Mouse (Mus musculus) kidney, adult 8-10 months (tissue): ENCODE measurements around the gene Cdh4.
A peak's percentile ranks its signal among the peaks of the same experiment; 100 is the strongest.

Experiments
- DNase-seq, 2 experiments: peaks; one replicate each; pipeline ENCODE4 v3.0.0; 2022

Cdh4 gene

DNA sequence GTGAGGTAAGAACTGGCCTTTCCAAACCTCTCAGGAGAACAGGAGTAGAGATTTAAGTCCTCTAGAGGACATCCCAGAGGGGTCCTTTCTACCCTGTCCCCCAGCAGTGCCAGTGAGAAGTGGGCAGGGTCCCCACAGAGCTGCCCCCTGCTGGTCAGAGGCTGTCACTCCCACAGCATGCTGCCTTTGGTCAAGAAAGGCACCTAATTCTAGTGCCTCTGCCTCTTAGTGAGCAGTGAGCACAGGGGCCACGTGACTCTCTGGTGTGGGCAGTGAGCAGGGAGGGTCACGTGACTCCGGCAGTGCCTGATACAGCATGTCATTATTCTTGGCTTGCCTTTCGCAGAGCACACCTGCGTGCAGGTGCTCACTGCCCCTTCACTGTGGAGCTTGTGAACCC, 431.1 kb downstream of the Cdh4 start:
- peak; percentile 45 to 56 for DNase-seq

DNA sequence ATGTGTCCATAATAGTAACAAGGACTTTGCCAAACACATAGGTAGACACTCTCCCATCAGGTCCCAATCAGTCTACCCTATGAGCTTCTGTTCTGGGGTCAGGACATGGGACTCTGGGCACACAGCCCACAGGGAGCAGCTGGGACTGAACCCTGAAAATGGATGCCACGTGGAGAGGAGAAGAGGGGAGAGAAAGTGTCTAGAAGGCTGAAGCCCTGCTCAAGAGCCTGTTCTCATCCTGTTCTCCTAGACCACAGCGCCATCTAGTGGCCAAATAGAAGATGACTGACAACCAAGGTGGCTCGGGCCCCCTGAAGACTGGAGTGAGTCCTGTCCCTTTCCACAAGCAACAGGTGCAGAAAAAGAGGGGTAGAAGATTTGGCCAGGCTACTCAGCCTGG, 432.9 kb downstream of the Cdh4 start:
- peak; percentile 21 to 57 for DNase-seq

DNA sequence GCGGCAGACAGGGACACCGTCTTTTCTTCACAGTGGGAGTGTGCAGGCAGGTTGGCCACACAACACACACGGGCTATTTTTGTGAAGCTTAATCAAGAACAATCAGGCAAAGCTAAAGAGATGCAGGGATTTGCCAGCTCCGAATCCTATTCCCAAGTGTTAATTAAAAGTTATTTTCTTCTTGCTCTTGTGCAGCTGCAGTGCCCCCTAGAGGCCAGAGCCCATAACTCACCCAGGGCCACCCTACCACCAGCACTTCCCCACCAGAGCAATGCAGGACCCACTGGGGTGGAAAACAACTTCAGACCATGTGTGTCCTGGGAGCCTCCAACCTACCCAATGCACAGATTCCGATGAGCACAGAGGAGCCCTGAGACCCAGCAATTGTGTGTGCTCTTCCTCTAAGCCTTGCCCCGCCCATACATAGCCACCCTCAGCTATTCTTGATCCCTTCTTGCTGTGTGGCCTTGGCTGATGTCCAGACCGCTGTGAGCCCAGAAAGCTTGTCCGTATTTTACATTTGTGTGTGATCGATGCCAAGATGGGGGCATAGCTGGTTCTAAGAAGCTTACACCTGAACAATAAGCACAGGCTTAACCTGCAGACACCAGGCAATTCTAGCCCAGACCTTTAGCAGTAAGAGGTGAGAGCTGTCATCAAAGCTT, 435.5 kb downstream of the Cdh4 start:
- DNase-seq = peak in 1 of 2 experiments; percentile 40

DNA sequence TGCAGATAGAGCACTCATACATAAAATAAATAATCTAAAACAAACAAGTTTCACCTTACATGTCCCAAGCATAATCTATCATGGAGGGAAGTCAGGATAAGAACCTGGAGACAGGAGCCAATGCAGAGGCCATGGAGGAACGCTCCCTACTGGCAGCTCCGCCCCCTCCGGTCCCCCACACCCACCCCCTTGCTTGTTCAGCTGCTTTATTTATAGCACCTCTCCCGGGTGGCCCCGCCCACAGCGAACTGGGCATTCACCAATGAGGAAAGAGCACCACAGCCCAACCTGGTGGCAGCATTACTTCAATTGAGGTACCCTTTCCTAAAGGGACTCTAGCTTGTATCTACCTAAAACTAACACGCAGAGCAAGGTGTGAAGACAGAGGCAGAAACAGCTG, 442.3 kb downstream of the Cdh4 start:
- DNase-seq = no peak

DNA sequence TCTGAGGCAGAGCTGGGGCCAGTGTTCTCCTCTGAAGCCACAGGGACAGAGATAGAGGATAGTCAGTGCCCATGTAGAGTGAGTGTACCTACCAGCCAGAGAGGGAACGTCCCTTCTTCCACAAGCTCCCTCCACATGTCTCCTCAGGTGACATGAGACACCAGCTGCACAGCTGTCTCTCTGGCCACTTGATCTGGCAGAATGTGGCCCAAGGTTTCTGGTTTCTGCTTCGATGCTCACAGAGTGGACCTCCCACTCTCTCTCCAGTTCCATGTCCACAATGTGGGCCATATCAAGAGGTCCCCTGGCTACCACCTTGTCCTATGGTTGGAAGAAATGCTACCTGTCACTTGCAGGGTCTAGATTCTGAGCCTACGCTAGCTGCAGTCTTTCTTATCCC, 448.8 kb downstream of the Cdh4 start:
- no peak for DNase-seq

DNA sequence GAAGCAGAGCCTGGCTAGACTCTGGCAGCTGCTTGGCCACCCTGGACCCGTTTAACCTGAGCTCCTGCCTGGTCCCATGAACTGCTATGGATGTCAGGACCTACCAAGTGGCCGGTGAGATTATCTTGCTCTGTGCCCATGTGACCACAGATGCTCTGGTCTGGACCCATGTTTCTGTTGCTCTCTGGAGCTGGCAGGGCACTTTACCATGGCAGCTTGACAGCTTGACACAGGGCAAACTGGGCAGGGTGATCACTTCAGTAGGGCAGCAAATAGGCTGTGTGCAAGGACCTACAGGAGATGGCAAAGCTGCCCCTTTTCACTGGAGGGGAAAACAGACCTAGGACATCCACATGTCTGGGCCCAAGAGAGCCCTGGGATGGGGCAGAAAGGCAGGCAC, 454.7 kb downstream of the Cdh4 start:
- DNase-seq = no peak

DNA sequence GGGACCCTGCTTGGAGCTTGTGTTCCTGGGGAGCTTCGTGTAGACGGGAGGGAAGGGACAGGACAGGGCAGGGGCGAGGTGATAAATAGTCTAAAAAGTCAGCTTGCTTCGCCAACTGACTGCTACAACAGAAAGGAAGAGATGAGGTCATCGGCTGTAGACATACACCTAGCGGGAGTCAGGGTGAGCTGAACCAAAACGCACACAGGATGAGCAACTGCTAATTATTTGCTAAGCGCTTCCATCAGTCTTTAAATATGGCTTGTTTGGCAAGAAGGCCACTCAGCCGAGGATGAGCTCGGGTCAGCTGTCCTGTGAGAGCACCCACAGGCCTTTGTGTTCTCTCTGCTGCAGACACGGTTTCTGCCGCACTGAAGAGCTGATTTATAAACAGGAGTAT, 470.7 kb downstream of the Cdh4 start:
- DNase-seq = no peak

DNA sequence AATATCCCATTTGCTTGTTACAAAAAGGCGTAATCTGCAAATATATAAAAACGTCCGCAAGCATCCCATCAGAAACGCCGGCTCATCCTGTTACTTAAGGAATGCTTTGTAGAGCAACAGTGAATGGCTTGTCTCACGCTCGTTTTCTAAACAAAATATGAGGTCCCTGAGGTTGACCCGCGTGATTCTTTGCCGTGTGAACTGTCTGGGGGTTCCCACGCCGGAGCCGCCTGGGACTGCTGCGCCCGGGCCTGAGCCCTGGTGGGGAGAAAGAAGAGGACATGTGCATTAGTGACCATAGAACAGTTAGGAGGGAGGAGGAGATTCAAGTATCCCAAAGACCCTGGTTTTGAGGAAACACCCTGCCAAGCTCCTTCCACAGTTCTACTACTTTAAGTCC, 471.1 kb downstream of the Cdh4 start:
- DNase-seq = no peak

DNA sequence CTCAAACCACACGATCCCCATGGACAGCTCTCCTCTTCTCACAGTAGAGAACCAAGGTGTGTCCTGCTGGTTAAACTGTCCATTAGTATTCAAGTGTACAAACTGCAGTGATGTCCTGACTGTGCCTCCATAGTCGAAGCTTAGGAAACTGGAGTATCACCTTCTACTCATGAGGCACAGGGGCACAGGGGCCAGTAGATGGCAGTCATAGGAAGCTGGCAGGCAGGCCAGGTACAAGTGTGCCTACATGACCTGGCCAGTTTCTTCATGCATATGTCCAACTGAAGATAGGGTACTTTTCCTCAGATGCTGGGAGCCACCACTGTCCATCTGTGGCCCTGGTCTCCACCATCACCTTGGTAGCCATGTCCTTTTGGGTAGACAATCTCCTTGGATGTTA, 472.0 kb downstream of the Cdh4 start:
- DNase-seq = no peak

DNA sequence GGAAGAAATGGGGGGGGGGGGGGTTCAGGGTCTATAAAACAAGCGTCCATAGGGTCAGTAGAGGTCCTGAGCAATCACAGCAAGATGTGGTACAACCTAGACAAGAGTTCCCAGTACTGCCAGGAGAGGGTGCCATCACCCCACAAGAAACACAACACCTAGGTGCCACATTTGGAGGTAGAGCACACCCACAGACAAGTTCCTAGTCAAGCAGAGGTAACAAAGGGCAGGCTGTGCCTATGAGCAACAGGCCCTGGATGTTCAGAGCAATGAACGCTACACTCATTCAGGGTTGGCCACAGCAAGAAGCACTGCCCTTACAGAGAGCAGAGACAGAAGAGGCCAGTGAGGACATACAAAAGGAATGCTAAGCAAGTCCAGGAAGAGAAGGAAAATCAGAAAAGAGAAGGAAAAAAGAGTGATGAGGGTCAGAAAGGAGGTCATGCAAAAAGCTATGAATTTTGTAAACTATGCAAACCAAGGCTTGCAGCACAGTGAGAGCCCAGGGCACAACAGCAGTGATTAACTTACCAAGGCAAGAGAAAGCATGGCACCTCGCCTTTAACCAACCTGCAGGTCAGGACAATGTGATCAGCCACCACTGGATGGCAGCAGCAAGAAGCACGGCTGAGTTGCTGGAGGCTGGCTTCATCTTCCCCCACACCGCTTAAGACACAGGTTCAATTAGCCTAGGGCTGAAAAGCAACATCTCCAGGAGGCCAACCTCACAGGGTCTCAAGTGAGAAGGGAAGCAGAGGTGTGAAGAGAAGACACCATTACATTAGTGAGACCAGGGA, 474.8 kb downstream of the Cdh4 start:
- DNase-seq = peak; percentile 62 to 81

DNA sequence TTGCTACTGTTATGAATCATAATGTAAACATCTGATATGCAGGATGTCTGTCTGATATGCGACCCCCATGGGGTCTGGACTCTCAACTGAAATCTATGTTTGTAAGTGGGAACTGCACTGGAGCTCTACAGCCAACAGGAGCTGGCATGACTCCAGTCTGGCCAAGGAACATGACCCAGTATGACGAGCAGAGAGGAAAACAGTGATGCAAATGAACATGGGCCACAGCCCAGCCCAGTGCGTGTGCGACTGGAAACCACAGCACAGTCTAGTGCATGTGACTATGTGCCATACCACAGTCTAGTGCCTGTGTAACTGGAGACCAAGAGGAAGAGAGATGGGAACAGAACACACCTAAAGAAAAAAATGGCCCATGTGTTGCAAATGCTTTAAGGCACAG, 477.8 kb downstream of the Cdh4 start:
- peak; percentile 13 to 18 for DNase-seq

DNA sequence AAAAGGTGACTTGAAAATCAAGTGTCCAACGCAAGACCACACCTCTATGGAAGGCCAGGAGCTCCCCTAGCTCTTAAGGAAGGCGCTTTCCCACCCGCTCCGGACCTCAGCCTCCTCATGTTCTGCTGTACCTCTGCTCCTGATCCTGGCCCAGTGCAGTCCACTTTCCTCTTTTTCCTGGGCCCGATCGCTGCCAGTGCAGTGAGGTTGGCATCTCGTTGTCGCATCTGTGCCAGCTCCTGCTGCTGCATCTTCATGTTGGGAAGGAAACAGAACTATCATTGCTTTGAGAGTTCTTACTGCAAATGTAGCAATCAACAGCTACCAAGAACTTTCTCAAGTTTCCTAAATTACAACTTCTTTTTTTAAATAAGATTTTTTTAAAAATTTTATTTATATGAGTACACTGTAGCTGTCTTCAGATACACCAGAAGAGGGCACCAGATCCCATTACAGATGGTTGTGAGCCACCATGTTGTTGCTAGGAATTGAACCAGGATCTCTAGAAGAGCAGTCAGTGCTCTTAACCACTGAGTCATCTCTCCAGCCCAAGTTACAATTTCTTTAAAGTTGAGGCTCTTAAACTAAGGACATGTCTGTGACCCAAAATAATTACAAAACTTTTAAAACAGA, 478.9 kb downstream of the Cdh4 start:
- DNase-seq = no peak

DNA sequence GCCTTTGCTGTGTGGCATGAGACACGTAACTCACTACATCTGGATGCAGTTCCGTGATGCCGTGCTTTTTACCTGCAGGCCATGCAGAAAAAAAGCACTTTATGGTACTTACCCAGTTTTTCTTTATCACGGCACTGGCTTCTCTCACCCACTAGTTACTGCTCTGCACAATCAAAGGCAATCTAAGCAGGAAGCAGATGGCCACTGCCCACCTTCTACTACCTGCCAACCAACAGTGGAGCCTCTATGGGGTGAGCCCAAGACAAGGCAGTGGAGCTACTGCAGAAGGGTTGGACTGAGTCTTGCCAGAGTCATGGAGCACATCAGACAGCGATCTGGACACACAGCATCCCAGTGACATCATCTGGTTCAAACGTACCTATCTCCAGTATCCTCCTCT, 481.8 kb downstream of the Cdh4 start:
- DNase-seq = no peak

DNA sequence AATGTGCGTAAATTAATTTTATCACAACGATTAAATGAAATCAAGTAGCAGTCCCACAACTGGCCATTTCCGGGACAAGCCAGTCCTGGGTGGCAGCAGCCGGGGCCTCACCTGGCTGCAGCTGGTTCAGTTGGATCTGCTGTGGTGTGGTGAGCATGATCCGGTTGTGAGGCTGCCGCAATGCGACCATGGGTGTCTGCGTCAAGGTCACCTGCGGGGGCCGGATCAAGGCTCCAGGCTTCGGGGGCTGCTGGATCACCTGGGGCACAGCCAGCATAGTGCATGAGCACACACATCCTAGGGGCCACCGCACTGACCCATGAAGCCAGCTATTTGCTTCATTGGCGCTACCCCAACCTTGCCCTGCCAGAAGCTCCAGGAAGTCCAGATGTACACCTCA, 486.9 kb downstream of the Cdh4 start:
- peak; percentile 55 to 59 for DNase-seq

DNA sequence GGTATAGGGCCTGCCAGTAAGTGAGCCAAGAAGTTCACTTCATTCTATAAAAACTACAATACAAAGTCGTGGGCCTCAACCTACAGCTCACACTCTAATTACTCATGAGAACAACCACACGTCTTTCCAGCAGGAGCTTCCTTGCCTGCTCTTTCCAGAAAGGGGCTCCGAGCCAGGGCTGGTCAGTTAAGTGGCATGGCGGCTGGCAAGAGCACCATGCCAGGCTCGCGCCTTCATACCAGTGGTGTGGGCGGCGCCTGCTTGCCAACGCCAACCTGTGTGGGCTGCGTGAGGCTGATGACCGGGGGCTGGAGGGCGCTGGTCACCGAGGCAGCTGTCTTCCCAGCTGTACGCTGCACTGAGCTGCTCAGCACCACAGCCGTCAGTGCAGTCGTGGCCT, 489.5 kb downstream of the Cdh4 start:
- DNase-seq = no peak

DNA sequence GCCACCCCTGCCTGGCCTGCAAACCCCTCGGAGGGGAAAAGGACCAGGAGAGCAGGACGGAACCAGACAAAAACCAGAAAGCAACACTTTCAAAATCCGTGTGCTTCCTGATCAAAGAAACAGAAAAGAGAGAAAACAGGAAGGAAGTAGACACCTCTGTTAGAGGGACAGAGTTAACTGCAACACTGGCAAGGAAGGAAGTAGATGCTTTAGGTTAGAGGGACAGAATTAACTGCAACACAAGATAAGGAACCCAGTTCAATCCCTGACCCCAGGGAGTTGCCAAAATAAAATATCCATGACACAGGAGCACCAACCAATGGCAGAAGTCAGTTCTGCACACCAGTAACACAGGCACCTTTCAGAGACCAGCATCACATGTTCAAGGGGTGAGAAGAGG, 491.9 kb downstream of the Cdh4 start:
- DNase-seq = no peak

DNA sequence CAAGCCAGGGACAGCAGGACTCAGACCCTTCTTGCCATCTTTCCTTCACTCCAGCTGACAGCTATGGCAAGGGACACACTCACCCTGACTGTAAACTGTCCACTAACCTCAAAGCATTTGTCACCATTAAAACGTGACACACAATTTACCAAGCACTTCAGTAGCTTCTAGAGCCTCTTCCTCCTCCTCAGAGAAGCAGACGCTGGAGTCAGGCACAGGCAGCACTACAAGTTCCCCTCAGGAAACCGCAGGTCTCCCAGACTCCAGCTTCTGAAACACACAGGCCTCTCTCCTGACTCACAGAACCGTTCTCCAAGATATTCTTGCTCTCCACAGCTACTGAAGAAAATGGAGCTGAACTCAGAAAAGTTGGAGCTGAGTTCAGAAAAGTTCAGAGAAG, 494.9 kb downstream of the Cdh4 start:
- DNase-seq = no peak

DNA sequence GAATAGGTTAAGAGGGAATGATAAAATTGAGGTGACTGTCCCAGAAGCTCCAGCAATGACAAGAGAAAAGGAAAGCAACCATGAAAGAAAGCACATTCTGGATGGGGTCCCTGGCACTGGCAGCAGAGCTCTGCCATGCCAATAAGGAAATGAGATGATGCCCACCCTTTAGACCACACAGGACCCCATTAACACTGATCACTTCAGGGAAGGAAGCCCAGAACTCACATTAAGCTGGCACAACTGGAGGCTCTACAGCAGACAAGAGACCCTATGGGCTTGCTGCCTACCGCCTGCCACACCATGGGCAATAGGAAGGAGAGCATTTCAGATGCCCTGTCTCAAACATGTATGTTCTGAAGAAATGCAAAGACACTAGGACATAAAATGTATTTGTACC, 499.5 kb downstream of the Cdh4 start:
- DNase-seq = no peak

DNA sequence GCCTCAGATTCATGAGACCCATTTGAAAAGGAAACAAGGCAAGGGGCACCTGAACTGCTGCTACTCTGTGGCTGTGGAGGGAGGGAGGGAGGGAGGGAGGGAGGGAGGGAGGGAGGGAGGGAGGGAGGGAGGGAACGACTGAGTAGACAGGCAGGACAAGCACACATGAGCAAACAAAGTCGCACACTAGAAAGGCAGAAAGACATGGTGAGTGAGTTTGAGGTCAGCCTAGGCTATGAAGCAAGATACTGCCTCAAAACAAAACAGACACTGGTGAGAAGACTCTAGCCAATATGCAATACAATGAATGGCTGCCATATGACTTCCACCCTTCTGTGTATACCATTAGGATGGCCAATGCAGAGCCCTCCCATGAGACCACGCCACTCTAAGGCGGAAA, 502.8 kb downstream of the Cdh4 start:
- no peak for DNase-seq

DNA sequence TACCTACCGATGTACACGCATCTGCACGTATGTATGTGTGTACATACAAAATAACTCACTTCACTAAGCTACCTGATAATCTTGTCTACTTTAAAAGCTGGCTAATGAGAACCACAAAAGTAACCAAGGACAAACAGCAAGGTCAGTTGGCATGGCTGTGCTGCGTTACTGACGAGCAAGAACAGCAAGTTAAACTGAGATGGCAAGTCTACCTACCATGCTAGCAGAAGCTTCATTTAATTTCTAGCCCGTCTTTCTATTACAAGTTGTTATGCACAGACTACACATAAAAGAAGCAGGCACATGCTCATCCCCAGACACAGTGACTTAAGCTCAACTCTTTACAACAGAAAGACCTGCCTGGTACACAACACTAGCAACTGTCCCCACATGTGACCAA, 504.3 kb downstream of the Cdh4 start:
- no peak for DNase-seq

DNA sequence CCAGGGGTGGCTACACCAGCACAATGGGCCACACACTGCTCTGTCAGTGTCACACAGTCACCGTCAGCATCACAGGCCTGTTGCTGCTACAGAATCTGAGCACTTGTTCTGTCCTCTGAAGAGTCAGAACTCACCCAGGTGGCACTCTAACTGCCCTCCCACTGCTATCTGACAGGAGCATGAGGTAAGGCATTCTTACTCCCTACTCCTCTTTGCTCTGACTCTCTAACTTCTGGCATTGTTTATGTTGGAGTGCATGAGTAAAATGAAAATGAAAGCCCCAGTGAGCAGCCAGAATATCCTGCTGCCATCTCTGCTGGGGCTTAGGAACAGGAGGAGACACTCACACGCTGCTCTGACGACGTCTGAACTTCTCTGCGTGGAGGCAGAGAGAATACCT, 505.4 kb downstream of the Cdh4 start:
- DNase-seq = no peak

DNA sequence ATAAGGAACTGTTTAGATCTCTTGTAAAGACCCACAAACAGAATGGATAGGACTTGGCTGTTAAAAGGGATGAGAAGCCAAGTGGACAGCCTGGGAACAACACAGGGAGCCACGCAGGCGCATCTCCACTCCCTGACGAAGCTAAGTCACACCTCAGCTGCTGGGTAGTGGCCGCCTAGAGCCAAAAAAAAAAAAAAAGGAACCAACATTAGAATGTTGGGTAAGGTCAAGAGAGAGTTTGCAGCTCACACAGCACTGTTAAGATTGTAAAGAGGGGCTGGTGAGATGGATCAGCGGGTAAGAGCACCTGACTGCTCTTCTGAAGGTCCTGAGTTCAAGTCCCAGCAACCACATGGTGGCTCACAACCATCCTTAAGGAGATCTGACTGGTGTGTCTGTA, 506.6 kb downstream of the Cdh4 start:
- DNase-seq = no peak
